In the genomic region with DNA sequence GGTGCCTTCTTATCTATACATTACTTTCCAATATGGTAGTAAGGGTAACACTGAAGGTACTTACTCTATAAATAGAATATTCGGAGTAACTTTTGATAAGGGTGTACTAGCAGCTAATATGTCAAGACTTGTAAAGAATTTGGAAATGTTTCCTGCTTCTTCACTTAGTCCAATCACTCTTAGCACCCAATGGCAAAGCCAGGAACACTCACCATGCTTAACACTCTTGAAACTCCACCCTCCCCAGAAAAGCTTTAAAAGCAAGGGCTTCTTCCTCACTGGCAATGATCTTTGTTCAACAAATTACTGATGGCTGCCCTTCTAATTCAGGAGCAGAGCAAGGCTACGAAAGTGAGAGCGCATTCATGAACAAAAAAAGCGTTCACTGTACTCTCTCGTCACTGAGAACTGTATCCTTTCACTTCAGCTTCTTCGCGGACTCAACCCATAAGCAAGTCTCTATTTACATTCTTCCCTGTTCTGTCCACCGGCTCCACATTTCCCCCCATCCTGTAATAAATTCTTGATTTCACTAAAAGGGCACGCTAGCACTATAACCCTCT, we compare ENCODE assay signal across 9 mouse cellular contexts. TPM values are rescaled to one million over a fixed set of nuclear protein-coding genes. Genes with fewer than 3 reads are reported as not detected.
DNase-seq lines count a peak whose midpoint lies in the region; ATAC-seq and TF ChIP-seq lines count a peak whose summit lies in the region.
"Had no signal": no experiment of that assay in that cellular context is flagged by ENCODE, and none has a peak within 500 bp of the region (broad histone marks: within the 10 kb centered on the region; RNA-seq: fewer than 3 reads in every experiment).

No protein-coding gene starts in this region.

- H3K36me3 ChIP-seq in forebrain, embryonic 13.5 days (ENCODE audit: poor library complexity, severe bottlenecking): no peaks in the 10 kb centered on the region
- H3K36me3 ChIP-seq in liver, embryonic 11.5 days (ENCODE audit: control insufficient read depth, insufficient read depth, low read length): no peaks in the 10 kb centered on the region
- H3K36me3 ChIP-seq in small intestine, adult 2 months (ENCODE audit: control insufficient read depth, insufficient read depth, low read length): no peaks in the 10 kb centered on the region

- H3K4me1 ChIP-seq in forebrain, embryonic 13.5 days: peaks cover 8% of the 10 kb centered on the region
- peaks cover 8% of the 10 kb centered on the region for H3K4me1 ChIP-seq in liver, embryonic 11.5 days (replicated peaks; ENCODE audit: control insufficient read depth, insufficient read depth, low read length)
- H3K4me1 ChIP-seq in small intestine, adult 2 months (ENCODE audit: control insufficient read depth, insufficient read depth, insufficient read length, low read length): no peaks in the 10 kb centered on the region; the same call in 1 of the 2 replicates

- H3K4me2 ChIP-seq in forebrain, embryonic 13.5 days: peak overlapping the region; percentile 81
- peak overlapping the region; percentile 96 for H3K4me2 ChIP-seq in liver, embryonic 11.5 days

- H3K4me3 ChIP-seq in forebrain, embryonic 13.5 days: peak overlapping the region; percentile 97
- peak overlapping the region; percentile 99 for H3K4me3 ChIP-seq in liver, embryonic 11.5 days (ENCODE audit: low read depth, low read length)
- H3K4me3 ChIP-seq in small intestine, adult 2 months (ENCODE audit: low read depth, low read length): peak overlapping the region; percentile 97; the same call in 1 of the 2 replicates

- DNase-seq in gastrocnemius, postnatal 25 days: peak; percentile 5
- DNase-seq in gastrocnemius, postnatal 10 days: no peak
- DNase-seq in ES-CJ7 (ENCODE audit: low read depth, low spot score): peak; percentile 17
- no peak for DNase-seq in liver, embryonic 11.5 days (ENCODE audit: low spot score)
- no peak for DNase-seq in right cerebral cortex, postnatal 36 days (ENCODE audit: low spot score in 2 of 2)
- no peak for DNase-seq in thymus, adult 18-20 months

- no peak for TF ChIP-seq CTCF in small intestine, adult 2 months (IDR thresholded peaks at IDR 0.05; ENCODE audit: extremely low read depth, insufficient read length, insufficient replicate concordance, low read depth, low read length)

- WGBS in forebrain, embryonic 13.5 days: 10% methylated on average over 9 of the region's 9 CpGs
- WGBS in liver, embryonic 11.5 days: 4% methylated on average over 9 of the region's 9 CpGs
- WGBS in small intestine, adult 2 months: 2% methylated on average over 9 of the region's 9 CpGs

- TF ChIP-seq POLR2A in small intestine, adult 2 months (IDR thresholded peaks at IDR 0.05; ENCODE audit: low read depth, low read length): no peak

- H3K27me3 ChIP-seq in forebrain, embryonic 13.5 days: no peaks in the 10 kb centered on the region
- H3K27me3 ChIP-seq in liver, embryonic 11.5 days (replicated peaks; ENCODE audit: control insufficient read depth, insufficient read depth, low read length): no peaks in the 10 kb centered on the region
- H3K27me3 ChIP-seq in small intestine, adult 2 months (ENCODE audit: control insufficient read depth, insufficient read depth, low read length): no peaks in the 10 kb centered on the region
- H3K27me3 ChIP-seq: Patski had no signal

- H3K9me3 ChIP-seq in forebrain, embryonic 13.5 days (replicated peaks): no peaks in the 10 kb centered on the region
- H3K9me3 ChIP-seq in liver, embryonic 11.5 days (ENCODE audit: control insufficient read depth, low read length): no peaks in the 10 kb centered on the region

- peak overlapping the region; percentile 93 for H3K9ac ChIP-seq in forebrain, embryonic 13.5 days
- H3K9ac ChIP-seq in liver, embryonic 11.5 days (ENCODE audit: low read depth, low read length): peak overlapping the region; percentile 89

- peak overlapping the region; percentile 90 for H3K27ac ChIP-seq in forebrain, embryonic 13.5 days
- H3K27ac ChIP-seq in liver, embryonic 11.5 days (ENCODE audit: low read depth, low read length): peak overlapping the region; percentile 86
- peak overlapping the region; percentile 76 for H3K27ac ChIP-seq in small intestine, adult 2 months (ENCODE audit: insufficient read depth, low read depth, low read length)

- ATAC-seq in forebrain, embryonic 13.5 days: no peak
- ATAC-seq in liver, embryonic 11.5 days (replicated peaks; ENCODE audit: low FRiP score): no peak; the same call in 1 of the 2 replicates

RNA-seq across cellular contexts. Expression of a gene that starts 1.4 kb away (rescaled TPM):
- total RNA-seq in gastrocnemius, postnatal 25 days (2021): 100 to 1,000 TPM in 1 of 2 experiments, 10 to 100 TPM in 1; 91.4 to 118 TPM
- total RNA-seq in gastrocnemius, postnatal 10 days (2021): 100 to 1,000 TPM; 137 to 142 TPM
- 337 and 338 TPM in 2 replicates for polyA plus RNA-seq in forebrain, embryonic 13.5 days (2015; fragmentation: Nextera tagmentation; extraction: Ambion mirVana)
- polyA plus RNA-seq in liver, embryonic 11.5 days (2014; fragmentation: Nextera tagmentation; extraction: Ambion mirVana): 341 TPM in 2 replicates
- 36.8 and 74.3 TPM in 2 replicates for polyA plus RNA-seq in small intestine, adult 2 months (2012; rRNA removed)

Comparison
In these comparisons a context has a peak if more than half of its experiments do, and no peak if none do; other contexts are left out.
1. DNase-seq: peak in gastrocnemius, postnatal 25 days (single experiment) and ES-CJ7 (single experiment); none in gastrocnemius, postnatal 10 days (single experiment), liver, embryonic 11.5 days (single experiment), right cerebral cortex, postnatal 36 days (0 of 2) and thymus, adult 18-20 months (0 of 2).
2. Peak in every context shown above with its lines, with median percentiles within 50 percentile points of each other: H3K27ac ChIP-seq and H3K4me3 ChIP-seq.